Mouse (Mus musculus): ENCODE measurements around the gene Cyp27b1. TPM values are rescaled to one million over a fixed set of nuclear protein-coding genes. Genes with fewer than 3 reads are reported as not detected.
"Not testable (repeated sequence)": the region's sequence is repeated elsewhere in the genome, so short reads cannot be mapped to it uniquely, and the experiment has no call there.

Cyp27b1 gene
- total RNA-seq, 1 experiment from 2014 or later: not detected

DNA sequence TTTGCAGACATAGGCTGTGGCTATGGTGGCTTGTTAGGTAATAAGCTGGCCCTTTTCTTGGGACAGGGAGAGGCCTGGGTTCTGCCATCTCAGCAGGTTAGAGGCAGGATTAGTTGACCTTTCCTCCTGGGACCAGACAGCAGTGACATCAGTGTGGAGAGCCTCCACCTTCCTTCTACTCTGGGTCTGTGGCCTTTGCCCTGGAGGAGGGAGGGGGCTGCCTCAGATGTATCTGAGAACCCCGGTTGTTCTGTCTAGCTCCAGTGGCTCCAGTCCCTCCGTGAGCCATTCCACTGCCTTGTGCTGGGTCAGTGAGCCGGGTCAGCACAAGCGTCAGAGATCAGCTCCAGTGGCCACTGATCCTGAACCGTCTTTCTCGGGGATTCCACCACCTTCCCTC is 4.9 kb upstream of the Cyp27b1 start:
- ATAC-seq (replicated peaks; ENCODE audit: insufficient number of reproducible peaks, low FRiP score, low TSS enrichment, poor library complexity, severe bottlenecking): no peak

DNA sequence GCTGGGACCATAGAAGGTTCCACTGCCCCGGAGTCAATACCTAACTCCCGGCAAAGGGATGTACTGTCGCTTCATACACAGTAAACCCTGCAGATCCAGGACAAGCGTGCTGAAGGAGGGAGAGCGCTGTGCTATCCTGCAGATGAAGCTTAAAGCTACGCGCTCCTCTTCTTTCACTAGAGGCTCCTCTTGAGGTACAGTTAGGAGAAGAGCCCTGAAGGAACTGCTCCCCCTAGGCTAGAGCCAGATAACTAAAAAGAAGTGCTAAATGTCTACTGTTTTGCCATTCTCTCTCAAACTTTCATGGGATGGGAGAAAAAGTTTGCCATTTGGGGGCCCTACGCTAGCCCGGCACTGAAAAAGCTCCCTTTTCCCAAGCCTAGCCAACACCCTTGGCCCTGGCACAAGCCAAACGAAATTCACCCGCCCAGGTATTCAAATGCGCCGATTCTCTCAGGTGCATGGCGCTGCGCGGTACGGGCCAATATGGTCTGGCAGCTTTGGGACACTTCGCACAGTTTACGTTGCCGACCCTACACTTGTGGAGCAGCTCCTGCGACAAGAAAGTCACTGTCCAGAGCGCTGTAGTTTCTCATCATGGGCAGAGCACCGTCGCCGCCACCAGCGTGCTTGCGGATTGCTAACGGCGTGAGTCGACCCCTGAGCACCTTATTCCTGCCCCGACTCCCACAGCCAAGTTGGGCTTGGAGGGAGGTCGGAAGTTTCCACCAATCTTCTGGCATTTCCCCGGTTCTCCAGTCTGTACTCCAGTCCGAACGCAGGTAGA is 751 bp downstream of the Cyp27b1 start:
- ATAC-seq (replicated peaks; ENCODE audit: insufficient number of reproducible peaks, low FRiP score, low TSS enrichment, poor library complexity, severe bottlenecking): no peak

GRCm38 (mm10) chr10:127049395-127050118 is 1.5 kb downstream of the Cyp27b1 start:
- no peak for ATAC-seq (replicated peaks; ENCODE audit: insufficient number of reproducible peaks, low FRiP score, low TSS enrichment, poor library complexity, severe bottlenecking)

GRCm38 (mm10) chr10:127050119-127050474 is 2.0 kb downstream of the Cyp27b1 start:
- ATAC-seq (replicated peaks; ENCODE audit: insufficient number of reproducible peaks, low FRiP score, low TSS enrichment, poor library complexity, severe bottlenecking): 0 out of 2 replicates have a peak, but pooled peaks have one; percentile 12

- no peak for ATAC-seq (replicated peaks; ENCODE audit: insufficient number of reproducible peaks, low FRiP score, low TSS enrichment, poor library complexity, severe bottlenecking)
Observed at GRCm38 (mm10) chr10:127054646-127055045, 6.6 kb downstream of the Cyp27b1 start.

- no peak for ATAC-seq (replicated peaks; ENCODE audit: insufficient number of reproducible peaks, low FRiP score, low TSS enrichment, poor library complexity, severe bottlenecking)
Observed at GRCm38 (mm10) chr10:127055406-127055805, 7.4 kb downstream of the Cyp27b1 start.

- no peak for ATAC-seq (replicated peaks; ENCODE audit: insufficient number of reproducible peaks, low FRiP score, low TSS enrichment, poor library complexity, severe bottlenecking)
Observed at GRCm38 (mm10) chr10:127056490-127056889, 8.4 kb downstream of the Cyp27b1 start.

GRCm38 (mm10) chr10:127058161-127058560 is 10.1 kb downstream of the Cyp27b1 start:
- ATAC-seq (replicated peaks; ENCODE audit: insufficient number of reproducible peaks, low FRiP score, low TSS enrichment, poor library complexity, severe bottlenecking): peak; percentile 64

DNA sequence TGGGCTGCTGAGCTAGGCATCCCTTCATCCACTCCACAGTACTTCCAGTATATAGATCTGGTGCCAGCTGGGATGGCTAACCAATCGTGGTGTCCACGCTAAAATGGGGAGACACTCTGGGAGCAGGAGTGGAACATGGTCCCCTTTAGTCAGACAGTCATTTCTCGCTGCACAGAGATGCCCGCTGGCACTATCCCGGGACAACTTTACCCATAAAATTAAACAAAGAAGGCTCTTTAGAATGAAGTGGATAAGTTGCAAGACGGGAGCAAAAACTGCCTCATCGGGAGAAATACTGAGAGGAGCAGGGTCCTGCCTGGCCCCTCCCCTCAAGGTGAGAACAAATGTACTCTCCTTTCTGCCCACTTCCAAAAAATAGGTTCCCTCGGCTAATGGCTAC is 10.7 kb downstream of the Cyp27b1 start:
- no peak for ATAC-seq (replicated peaks; ENCODE audit: insufficient number of reproducible peaks, low FRiP score, low TSS enrichment, poor library complexity, severe bottlenecking)

- ATAC-seq (replicated peaks; ENCODE audit: insufficient number of reproducible peaks, low FRiP score, low TSS enrichment, poor library complexity, severe bottlenecking): no peak
Observed at GRCm38 (mm10) chr10:127059174-127059967, 11.3 kb downstream of the Cyp27b1 start.

GRCm38 (mm10) chr10:127059968-127060916 is 12.2 kb downstream of the Cyp27b1 start, which contains the start of gene March9:
Gene March9 (minus strand): TSS chr10:127060184.
- ATAC-seq (replicated peaks; ENCODE audit: insufficient number of reproducible peaks, low FRiP score, low TSS enrichment, poor library complexity, severe bottlenecking): no peak

GRCm38 (mm10) chr10:127061085-127061484 is 13.0 kb downstream of the Cyp27b1 start:
- no peak for ATAC-seq (replicated peaks; ENCODE audit: insufficient number of reproducible peaks, low FRiP score, low TSS enrichment, poor library complexity, severe bottlenecking)

GRCm38 (mm10) chr10:127061513-127061912 is 13.5 kb downstream of the Cyp27b1 start:
- ATAC-seq (replicated peaks; ENCODE audit: insufficient number of reproducible peaks, low FRiP score, low TSS enrichment, poor library complexity, severe bottlenecking): no peak

DNA sequence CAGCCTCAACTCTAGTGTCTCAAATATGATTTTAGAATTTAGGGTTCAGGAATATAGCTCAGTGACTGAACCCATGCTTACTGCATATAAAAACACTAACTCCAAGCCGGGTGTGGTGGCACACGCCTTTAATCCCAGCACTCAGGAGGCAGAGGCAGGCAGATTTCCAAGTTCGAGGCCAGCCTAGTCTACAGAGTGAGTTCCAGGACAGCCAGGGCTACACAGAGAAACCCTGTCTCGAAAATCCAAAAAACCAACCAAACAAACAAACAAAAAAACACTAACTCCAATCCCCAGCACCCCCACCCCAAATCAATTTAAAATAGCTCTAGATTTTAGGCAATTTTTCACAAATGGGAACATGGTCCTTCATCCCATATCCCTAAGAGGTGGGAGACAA is 14.1 kb downstream of the Cyp27b1 start:
- ATAC-seq (replicated peaks; ENCODE audit: insufficient number of reproducible peaks, low FRiP score, low TSS enrichment, poor library complexity, severe bottlenecking): not testable (repeated sequence)

- no peak for ATAC-seq (replicated peaks; ENCODE audit: insufficient number of reproducible peaks, low FRiP score, low TSS enrichment, poor library complexity, severe bottlenecking)
Observed at GRCm38 (mm10) chr10:127062503-127062902, 14.5 kb downstream of the Cyp27b1 start.

- ATAC-seq (replicated peaks; ENCODE audit: insufficient number of reproducible peaks, low FRiP score, low TSS enrichment, poor library complexity, severe bottlenecking): peak; percentile 78
Observed at GRCm38 (mm10) chr10:127063239-127063872, 15.3 kb downstream of the Cyp27b1 start, which contains the start of gene Cdk4. Gene Cdk4 (plus strand): TSS chr10:127063534.

- no peak for ATAC-seq (replicated peaks; ENCODE audit: insufficient number of reproducible peaks, low FRiP score, low TSS enrichment, poor library complexity, severe bottlenecking)
Observed at GRCm38 (mm10) chr10:127063913-127064870, 16.1 kb downstream of the Cyp27b1 start.
